Mouse (Mus musculus) midbrain, embryonic 14.5 days (tissue): ENCODE measurements around the gene Nck2. TPM values are rescaled to one million over a fixed set of nuclear protein-coding genes. Genes with fewer than 3 reads are reported as not detected.

Experiments used
- ATAC-seq: fragments of 200-750 bp; cut with Nextera tagmentation; 2 replicates; pipeline ENCODE4 v1.8.0; 2017; ENCODE audit warnings: moderate number of reproducible peaks, moderate library complexity; ENCODE audit not compliant: low FRiP score, low TSS enrichment
- DNase-seq: peaks from one replicate; pipeline ENCODE4 v3.0.0-alpha.2; 2015
- H3K27ac ChIP-seq: fragments of 300-500 bp; sonication (generic); replicated peaks from 2 replicates; pipeline ENCODE4 v1.5.1; 2014; ENCODE audit warnings: mild to moderate bottlenecking, low read depth, low read length, moderate library complexity
- H3K27me3 ChIP-seq: fragments of 300-500 bp; sonication (generic); 2 replicates; pipeline ENCODE4 v1.6.1; 2014; ENCODE audit warnings: low read length, control low read depth, mixed read lengths; ENCODE audit not compliant: control insufficient read depth, insufficient read depth
- H3K36me3 ChIP-seq: fragments of 300-500 bp; sonication (generic); 2 replicates; pipeline ENCODE4 v1.6.1; 2014; ENCODE audit warnings: low read length, control low read depth; ENCODE audit not compliant: control insufficient read depth, insufficient read depth
- H3K4me1 ChIP-seq: fragments of 300-500 bp; sonication (generic); 2 replicates; pipeline ENCODE4 v1.6.1; 2014; ENCODE audit warnings: mild to moderate bottlenecking, antibody characterized with exemption, low read length, control low read depth; ENCODE audit not compliant: control insufficient read depth, insufficient read depth
- H3K4me2 ChIP-seq: fragments of 300-500 bp; sonication (generic); 2 replicates; pipeline ENCODE4 v1.6.1; 2014; ENCODE audit warnings: mild to moderate bottlenecking, low read length, moderate library complexity
- H3K4me3 ChIP-seq: fragments of 300-500 bp; sonication (generic); replicated peaks from 2 replicates; pipeline ENCODE4 v1.5.1; 2014; ENCODE audit warnings: low read depth, low read length
- H3K9ac ChIP-seq: fragments of 300-500 bp; sonication (generic); replicated peaks from 2 replicates; pipeline ENCODE4 v1.6.1; 2014; ENCODE audit warnings: mild to moderate bottlenecking, low read length, moderate library complexity
- H3K9me3 ChIP-seq: fragments of 300-500 bp; sonication (generic); 2 replicates; pipeline ENCODE4 v1.6.1; 2016; ENCODE audit warnings: low read length, control low read depth, mixed read lengths; ENCODE audit not compliant: control insufficient read depth
- WGBS: fragments of 180-500 bp; shearing (Covaris S2); extraction: QIAGEN DNeasy Blood & Tissue Kit; methylation state at CpG from one replicate; pipeline ENCODE4 v1.1.7; 2014; 5-methylcytosine and 5-hydroxymethylcytosine counted together
- polyA plus RNA-seq: library from polyadenylated mRNA; unstranded; fragments of >200 nt; fragmentation: Nextera tagmentation; extraction: Ambion mirVana; gene quantifications from 2 replicates; pipeline ENCODE4 v1.2.1, GENCODE M21; 2014

Nck2 gene
- polyA plus RNA-seq, 1 experiment from 2014 or later: 38.8 TPM

DNA sequence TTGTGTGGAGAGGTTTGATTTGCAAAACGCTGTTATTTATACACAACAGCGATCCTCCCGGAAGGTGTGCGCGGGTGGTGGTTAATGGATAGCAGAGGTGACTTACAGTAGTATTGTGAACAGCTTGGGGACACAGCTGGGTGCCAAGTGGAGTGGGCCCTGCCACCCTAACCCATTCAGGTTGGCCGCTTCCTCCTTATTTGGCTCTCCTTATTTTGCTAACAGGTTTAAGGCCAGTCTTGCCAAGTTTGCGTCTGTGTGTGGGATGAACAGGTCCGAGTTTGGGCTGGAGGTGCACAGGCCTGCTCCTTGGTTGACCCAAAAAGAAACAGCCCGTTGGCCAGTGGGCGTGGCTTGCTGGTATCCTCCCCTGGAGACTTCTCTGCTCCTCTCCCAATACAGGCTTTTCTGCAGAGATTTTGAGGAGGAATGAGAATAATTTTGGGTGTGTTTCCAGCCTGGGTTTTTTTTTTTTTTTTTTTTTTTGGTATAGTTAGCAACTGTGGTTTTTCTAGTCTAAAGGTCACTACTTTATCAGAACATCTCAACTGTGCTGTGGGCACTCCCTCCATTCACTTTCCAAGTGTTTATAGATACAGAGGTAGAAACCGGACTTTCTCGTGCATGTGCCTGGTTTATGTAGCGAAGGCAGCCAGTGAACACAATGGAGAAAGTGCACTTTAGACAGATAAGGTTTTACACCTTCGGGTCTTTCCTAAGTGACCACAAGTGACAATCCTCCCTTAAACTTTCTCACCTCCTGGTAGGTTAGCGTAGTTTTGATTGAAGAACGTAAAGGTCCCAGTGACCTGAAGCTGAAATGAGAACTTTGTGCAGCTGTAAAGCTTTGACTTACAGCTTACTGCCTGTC is 2.6 kb downstream of the Nck2 start:
- 22% methylated on average over 16 of the region's 16 CpGs for WGBS
- DNase-seq: peak; percentile 46
- H3K9ac ChIP-seq: peak overlapping the region; percentile 98
- H3K36me3 ChIP-seq: no peaks in the 10 kb centered on the region
- H3K4me3 ChIP-seq: peak overlapping the region; percentile 99
- peak overlapping the region; percentile 90 for H3K4me2 ChIP-seq
- peak overlapping the region; percentile 92 for H3K27ac ChIP-seq
- ATAC-seq: no peak
- no peaks in the 10 kb centered on the region for H3K9me3 ChIP-seq
- H3K4me1 ChIP-seq: peaks cover 14% of the 10 kb centered on the region
- no peaks in the 10 kb centered on the region for H3K27me3 ChIP-seq

DNA sequence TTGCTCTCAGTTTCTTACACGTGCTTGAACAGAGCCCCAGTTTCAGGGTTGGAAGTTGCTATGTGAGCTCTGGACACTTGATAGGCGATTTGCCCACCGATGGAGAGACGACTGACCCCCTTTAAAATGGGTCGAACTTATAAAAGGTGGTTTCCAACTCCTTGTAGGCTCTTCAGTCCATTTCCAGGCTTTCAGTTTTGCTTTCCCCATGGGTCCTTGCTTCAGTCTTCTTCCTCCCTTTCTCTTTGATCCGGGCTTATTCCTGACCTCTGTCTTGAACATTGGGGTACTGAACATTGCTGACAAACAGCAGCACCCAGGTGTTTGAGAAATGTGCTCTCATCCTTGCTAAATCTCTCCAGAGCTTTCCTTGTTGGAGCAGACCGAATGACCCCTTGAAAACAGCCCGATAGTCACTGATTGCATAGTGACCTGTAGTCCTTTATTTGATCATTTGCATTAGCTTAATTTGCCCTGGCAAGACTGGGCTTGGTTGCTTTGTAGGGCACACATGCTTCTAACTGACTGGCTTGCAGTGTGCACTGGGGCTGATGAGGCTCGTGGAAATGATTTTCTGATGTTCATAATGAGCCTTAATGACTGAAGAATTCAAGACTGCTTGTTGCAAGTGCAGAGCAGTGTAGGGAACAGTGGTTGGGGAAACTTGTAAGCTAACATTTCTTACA is 3.4 kb downstream of the Nck2 start:
- H3K4me1 ChIP-seq: peaks cover 14% of the 10 kb centered on the region
- no peaks in the 10 kb centered on the region for H3K9me3 ChIP-seq
- H3K9ac ChIP-seq: peak overlapping the region; percentile 98
- no peaks in the 10 kb centered on the region for H3K27me3 ChIP-seq
- H3K27ac ChIP-seq: no peak overlapping the region
- H3K36me3 ChIP-seq: no peaks in the 10 kb centered on the region
- peak overlapping the region; percentile 99 for H3K4me3 ChIP-seq
- no peak for DNase-seq
- H3K4me2 ChIP-seq: peak overlapping the region; percentile 90
- ATAC-seq: no peak
- WGBS: 56% methylated on average over 9 of the region's 9 CpGs

- DNase-seq (no peak), ATAC-seq (no peak)
- Histone ChIP-seq H3K4me3 (no peak overlapping the region), H3K9me3 (no peaks in the 10 kb centered on the region), H3K9ac (no peak overlapping the region), H3K4me2 (no peak overlapping the region), H3K4me1 (peaks cover 14% of the 10 kb centered on the region), H3K27me3 (no peaks in the 10 kb centered on the region), H3K27ac (no peak overlapping the region), H3K36me3 (no peaks in the 10 kb centered on the region)
- WGBS: 86% methylated on average over 1 of the region's 1 CpGs
These were observed 6.4 kb downstream of the Nck2 start for GRCm38 (mm10) chr1:43450811-43451210.

GRCm38 (mm10) chr1:43453683-43454082 is 9.3 kb downstream of the Nck2 start:
- ATAC-seq: no peak
- H3K27me3 ChIP-seq: no peaks in the 10 kb centered on the region
- no peak for DNase-seq
- H3K9ac ChIP-seq: no peak overlapping the region
- no peaks in the 10 kb centered on the region for H3K9me3 ChIP-seq
- no peaks in the 10 kb centered on the region for H3K36me3 ChIP-seq
- no peak overlapping the region for H3K4me3 ChIP-seq
- WGBS: 89% methylated on average over 3 of the region's 3 CpGs
- H3K27ac ChIP-seq: no peak overlapping the region
- H3K4me2 ChIP-seq: no peak overlapping the region
- no peaks in the 10 kb centered on the region for H3K4me1 ChIP-seq

GRCm38 (mm10) chr1:43454741-43455140 is 10.4 kb downstream of the Nck2 start:
- no peaks in the 10 kb centered on the region for H3K36me3 ChIP-seq
- H3K27ac ChIP-seq: no peak overlapping the region
- no peaks in the 10 kb centered on the region for H3K4me1 ChIP-seq
- ATAC-seq: no peak
- H3K27me3 ChIP-seq: no peaks in the 10 kb centered on the region
- no peak for DNase-seq
- H3K9ac ChIP-seq: no peak overlapping the region
- H3K4me3 ChIP-seq: no peak overlapping the region
- H3K4me2 ChIP-seq: no peak overlapping the region
- H3K9me3 ChIP-seq: no peaks in the 10 kb centered on the region
- WGBS: 90% methylated on average over 8 of the region's 8 CpGs

- H3K27ac ChIP-seq: no peak overlapping the region
- no peaks in the 10 kb centered on the region for H3K36me3 ChIP-seq
- no peak overlapping the region for H3K9ac ChIP-seq
- H3K4me2 ChIP-seq: no peak overlapping the region
- no peak overlapping the region for H3K4me3 ChIP-seq
- no peaks in the 10 kb centered on the region for H3K4me1 ChIP-seq
- no peaks in the 10 kb centered on the region for H3K9me3 ChIP-seq
- no peaks in the 10 kb centered on the region for H3K27me3 ChIP-seq
- DNase-seq (no peak), ATAC-seq (no peak)
- 90% methylated on average over 1 of the region's 1 CpGs for WGBS
These were observed 10.8 kb downstream of the Nck2 start for GRCm38 (mm10) chr1:43455196-43455595.

- no peak overlapping the region for H3K4me2 ChIP-seq
- no peak overlapping the region for H3K4me3 ChIP-seq
- no peak for DNase-seq
- WGBS: 94% methylated on average over 7 of the region's 7 CpGs
- H3K9me3 ChIP-seq: no peaks in the 10 kb centered on the region
- H3K27ac ChIP-seq: no peak overlapping the region
- ATAC-seq: no peak
- no peaks in the 10 kb centered on the region for H3K27me3 ChIP-seq
- no peaks in the 10 kb centered on the region for H3K4me1 ChIP-seq
- no peaks in the 10 kb centered on the region for H3K36me3 ChIP-seq
- no peak overlapping the region for H3K9ac ChIP-seq
These were observed 12.8 kb downstream of the Nck2 start for GRCm38 (mm10) chr1:43457012-43457766.

- no peak overlapping the region for H3K27ac ChIP-seq
- no peak overlapping the region for H3K9ac ChIP-seq
- H3K4me1 ChIP-seq: 0 out of 2 replicates have a peak, but pooled peaks cover 5% of the 10 kb centered on the region
- 97% methylated on average over 5 of the region's 5 CpGs for WGBS
- H3K4me3 ChIP-seq: no peak overlapping the region
- H3K36me3 ChIP-seq: no peaks in the 10 kb centered on the region
- ATAC-seq: no peak
- no peak overlapping the region for H3K4me2 ChIP-seq
- no peaks in the 10 kb centered on the region for H3K9me3 ChIP-seq
- H3K27me3 ChIP-seq: no peaks in the 10 kb centered on the region
- DNase-seq: no peak
These were observed 16.1 kb downstream of the Nck2 start for GRCm38 (mm10) chr1:43460468-43460867.
